Mouse (Mus musculus) cortical plate, adult 2 months (tissue): ENCODE results near the gene Kcnb1.

Experiments used
- CTCF ChIP-seq: fragments of 200-500 bp; IDR thresholded peaks from 2 replicates; pipeline ENCODE4 v1.5.1; 2011; ENCODE audit warnings: mild to moderate bottlenecking, control low read depth, low read length; ENCODE audit not compliant: insufficient read depth; ENCODE audit errors: extremely low read depth
- POLR2A ChIP-seq: fragments of 200-500 bp; IDR thresholded peaks from 2 replicates; pipeline ENCODE4 v1.6.1; 2011; ENCODE audit warnings: mild to moderate bottlenecking, low read length, control low read depth; ENCODE audit not compliant: insufficient read depth; ENCODE audit errors: extremely low read depth

DNA sequence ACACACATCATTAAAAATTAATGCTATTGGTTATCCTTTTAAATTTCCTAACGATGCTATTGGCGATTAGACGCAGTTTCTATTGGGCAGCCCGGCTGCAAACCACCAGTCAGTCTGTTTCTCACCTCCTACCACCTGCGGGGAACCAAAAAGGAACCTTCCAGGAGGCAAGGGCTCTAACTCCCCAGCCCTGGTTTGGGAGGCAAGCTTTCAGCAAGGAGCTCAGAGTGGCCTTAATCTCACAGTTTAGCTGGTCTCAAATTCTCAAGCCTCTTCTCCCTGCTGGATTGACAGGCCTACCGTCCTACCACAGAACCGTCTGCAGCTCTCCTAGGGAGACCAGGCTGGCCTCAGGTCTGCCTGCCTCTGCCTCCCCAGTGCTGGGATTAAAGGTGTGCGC lies 130.4 kb downstream of the Kcnb1 start:
- TF ChIP-seq POLR2A, result no peak
- no peak for TF ChIP-seq CTCF
